Mouse (Mus musculus): ENCODE measurements around the gene Eomes.
A peak's percentile ranks its signal among the peaks of the same experiment; 100 is the strongest.

Gene Eomes

DNA sequence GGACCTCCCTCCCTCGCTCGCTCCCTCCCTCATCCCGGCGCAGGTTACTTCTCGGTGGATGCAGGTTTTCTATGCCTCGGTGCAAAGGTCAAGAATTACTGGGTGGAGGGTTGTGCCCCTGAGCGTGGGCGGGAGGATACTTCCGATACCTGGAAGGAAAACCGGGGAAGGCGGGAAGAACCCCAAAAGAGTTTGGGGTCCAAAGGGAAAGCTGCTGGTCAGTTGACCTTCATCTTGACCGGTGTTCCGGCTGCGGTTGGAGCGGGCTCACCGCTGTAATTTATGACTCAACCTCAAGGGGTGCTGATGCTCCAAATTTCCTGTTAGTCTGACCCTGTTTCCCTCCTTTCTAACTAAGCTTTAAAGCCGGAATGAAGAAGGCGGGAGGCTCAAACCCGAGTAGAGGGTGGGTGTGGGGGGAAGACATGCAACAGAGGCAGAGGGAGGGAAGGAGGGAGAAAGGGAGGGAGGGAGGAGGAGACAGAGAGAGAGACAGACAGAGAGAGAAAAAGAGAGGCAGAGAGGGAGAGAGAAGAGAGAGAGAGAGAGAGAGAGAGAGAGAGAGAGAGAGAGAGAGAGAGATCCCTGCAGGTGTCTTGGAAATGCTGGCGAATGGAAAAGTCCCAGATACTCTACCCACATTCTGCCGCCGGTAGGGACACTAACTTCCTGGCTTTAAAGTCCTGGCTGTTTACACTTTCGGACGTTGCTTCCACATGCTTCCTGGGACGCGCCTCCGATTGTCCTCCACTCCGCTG lies 10.3 kb downstream of the Eomes start:
- DNase-seq: peak; percentile 81

DNA sequence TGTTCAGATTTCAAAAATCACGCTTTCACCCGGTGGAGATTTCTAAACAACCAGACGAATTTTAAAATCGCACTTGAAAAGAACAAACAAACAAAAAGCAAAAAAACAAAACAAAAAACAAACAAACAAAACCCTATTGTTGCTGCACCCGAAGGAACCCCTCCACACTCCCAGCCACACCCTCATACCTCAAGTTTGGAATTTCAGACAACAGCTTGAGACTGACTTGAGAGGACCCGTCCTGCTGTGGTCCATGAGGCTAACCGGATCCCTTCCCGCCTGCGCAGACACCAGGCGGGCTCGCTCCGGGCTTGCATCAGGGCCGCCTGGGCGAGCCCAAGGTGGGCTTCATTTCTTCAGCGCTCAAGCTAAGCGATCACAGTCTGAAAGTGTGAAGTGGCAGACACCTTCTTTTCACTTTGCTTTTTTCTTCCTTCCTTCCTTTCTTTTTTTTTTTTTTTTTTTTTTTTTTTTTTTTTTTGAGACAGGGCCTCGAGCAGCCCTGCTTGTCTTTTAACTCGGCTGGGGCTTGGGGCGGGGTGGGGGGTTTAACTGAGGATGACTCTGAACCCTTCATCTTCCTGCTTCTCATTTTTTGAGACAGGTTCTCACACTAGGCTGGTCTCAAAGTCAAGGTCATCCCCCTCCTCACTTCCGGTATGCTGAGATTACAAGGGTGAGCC lies 11.0 kb downstream of the Eomes start:
- DNase-seq: no peak

DNA sequence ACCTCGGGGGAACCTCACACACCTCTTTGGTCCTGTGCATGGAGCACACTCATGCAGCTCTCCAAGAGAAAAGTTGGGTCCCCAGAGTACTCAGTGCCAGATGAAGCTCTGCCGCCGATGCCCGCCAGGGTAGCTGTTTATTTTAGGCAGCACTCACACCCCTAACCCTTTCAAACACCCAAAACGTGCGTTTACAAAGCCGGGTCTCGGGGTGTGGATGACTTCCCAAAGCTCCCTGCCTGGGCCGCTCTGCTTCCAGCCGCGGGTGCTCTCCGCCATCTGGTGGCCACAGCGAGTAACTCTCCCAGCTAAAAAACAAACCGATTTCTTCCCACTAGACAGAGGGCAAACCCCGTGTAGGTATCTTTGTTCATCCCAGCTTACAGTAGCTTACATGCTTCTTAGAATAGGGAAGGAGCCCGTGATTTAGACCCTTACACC lies 11.6 kb downstream of the Eomes start:
- DNase-seq: peak; percentile 84

DNA sequence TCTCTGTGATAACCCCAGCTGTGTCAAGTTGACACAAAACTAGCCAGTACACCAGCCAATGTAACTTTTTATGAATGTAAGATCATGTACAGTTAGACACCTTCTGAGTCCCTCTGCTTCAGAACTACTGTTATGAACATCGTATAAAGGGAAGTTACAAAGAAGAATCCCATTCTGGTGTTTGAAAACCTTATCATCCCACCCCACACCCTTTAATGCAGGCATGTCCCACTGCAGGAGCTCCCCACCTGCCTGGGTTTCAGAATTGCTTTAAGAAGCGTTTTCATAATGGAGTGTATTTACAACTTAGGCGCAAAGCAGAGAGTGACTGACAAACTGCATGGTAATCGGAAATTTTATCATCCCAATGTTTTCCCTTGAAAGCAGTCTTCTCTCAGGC lies 13.2 kb downstream of the Eomes start:
- no peak for DNase-seq

- DNase-seq: no peak
Measured at GRCm38 (mm10) chr9:118492932-118493698, 15.1 kb downstream of the Eomes start.

- DNase-seq: no peak
Measured at GRCm38 (mm10) chr9:118494106-118494505, 16.1 kb downstream of the Eomes start.

DNA sequence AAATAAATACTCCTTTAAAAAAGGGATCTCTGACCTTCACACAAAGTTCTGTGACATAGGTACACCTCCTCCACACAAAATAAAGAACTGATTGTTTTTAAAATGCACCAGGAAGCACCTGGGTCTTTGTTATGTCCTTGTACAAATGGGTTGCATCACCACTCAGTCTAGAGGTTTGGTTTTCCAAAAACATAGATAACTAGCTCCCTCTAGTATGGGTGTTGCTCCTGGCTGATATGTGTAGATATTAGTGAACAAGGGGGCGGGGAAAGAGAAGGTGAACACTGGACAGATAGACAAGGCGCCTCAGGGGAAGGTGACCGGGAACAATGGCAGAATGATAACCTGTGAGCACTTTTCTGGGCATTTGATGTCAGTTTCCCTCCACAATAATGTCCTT lies 17.9 kb downstream of the Eomes start:
- no peak for DNase-seq

GRCm38 (mm10) chr9:118496952-118497351 lies 18.9 kb downstream of the Eomes start:
- DNase-seq: no peak

DNA sequence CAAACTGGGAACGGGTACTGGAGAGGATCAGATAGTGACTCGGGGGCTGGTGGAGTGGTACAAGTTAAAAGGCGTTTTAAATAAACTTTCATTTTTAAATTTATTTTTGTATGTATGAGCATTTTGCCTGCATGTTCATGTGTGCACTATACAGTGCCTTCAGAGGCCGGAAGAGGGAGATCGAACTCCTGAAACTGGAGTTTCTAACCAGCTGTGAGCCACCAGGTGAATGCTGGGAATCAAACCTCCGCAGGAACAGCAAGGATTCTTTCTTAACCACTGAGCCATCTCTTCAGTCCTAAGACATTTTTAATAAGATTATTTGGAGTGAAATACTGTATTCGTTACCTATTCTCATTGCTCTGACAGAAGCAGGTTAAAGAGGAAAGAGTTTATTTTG lies 20.0 kb downstream of the Eomes start:
- no peak for DNase-seq

DNA sequence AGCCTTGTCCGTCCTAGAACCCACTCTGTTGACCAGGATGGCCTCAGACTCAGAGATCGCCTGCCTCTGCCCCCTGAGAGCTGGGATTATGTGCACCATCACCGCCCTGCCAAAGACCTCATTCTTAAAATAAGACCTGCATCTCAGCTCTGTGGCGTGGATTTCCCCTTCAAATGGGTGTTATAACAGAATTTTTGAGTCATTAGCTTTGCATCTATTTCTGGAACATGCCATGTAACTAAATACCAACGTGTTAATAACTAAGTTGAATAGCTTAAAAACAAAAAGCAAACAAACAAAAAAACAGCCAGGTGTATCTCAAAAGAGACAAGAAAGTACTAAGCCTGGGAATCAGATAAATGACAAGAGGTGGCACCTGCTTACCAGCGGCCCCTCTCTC lies 23.0 kb downstream of the Eomes start:
- no peak for DNase-seq

- no peak for DNase-seq
Measured at GRCm38 (mm10) chr9:118504656-118505055, 26.6 kb downstream of the Eomes start.

- DNase-seq: peak; percentile 88
Measured at GRCm38 (mm10) chr9:118506020-118506403, 28.0 kb downstream of the Eomes start, which contains the start of gene Golga4. TSS of gene Golga4 (plus strand) at chr9:118506267.

DNA sequence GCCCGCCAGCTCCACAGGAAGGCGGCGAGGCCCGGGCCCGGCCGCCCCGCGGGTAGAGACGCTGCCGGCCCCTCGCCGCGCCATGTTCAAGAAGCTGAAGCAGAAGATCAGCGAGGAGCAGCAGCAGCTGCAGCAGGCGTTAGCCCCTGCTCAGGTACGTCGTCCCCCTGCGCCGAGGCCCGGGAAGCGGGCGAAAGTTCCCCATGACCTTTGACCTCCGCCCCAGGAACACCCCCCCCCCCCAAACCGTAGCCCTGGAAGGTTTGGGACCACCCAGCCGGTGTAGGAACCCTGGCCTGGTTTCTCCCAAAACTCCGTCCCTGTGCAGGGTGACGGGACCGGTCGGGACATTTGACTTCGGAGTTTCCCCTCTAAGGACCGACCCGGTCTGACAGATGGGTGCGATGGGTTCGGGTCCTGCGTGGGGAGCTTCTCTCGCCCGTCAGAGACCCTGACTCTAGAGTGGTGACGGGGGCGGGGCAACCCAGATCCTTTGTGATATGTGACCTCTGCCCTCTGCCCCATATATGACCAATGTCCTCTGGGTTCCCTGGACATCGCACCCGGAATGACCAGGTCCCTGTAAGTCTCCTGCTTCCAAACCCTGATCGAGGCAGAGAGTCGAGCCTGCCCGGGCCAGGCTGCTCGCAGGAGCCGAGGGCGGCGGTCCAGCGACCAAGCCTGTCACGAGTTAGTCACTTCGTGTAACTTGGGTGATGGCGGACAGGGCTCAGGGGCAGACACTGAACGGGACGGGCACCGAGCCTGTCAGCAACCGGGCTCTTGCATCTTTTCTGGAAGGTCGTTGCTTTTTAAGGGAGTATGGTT lies 28.6 kb downstream of the Eomes start:
- DNase-seq: peak; percentile 62

- no peak for DNase-seq
Measured at GRCm38 (mm10) chr9:118507552-118507951, 29.5 kb downstream of the Eomes start.

GRCm38 (mm10) chr9:118508601-118509000 lies 30.6 kb downstream of the Eomes start:
- no peak for DNase-seq

GRCm38 (mm10) chr9:118510941-118511690 lies 33.1 kb downstream of the Eomes start:
- no peak for DNase-seq

DNA sequence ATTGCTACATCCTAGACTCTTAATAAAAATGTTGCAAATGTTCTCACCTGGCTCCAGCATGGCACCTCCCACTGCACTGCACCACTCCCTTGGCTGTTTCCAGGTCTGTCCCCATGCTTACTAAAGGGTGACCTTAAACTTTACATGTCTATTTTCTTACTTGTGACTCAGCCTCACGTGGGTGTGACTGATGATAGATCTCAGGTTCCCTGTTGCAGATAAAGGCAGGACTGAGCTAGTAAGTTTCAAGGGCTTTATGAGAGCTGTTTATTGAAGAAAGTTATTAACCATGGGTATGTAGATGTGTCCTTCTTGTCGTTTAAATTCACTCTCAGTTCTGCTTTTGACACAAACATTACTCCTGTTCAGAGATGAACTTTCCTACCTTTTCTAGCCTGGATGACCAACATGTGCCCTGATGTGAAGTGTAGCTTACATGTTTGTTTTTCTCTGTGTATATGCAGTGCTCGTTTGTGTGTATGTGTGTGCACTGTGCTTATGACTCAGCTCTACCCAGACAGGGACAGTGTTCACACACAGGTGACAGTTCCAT lies 34.7 kb downstream of the Eomes start:
- DNase-seq: no peak

- DNase-seq: no peak
Measured at GRCm38 (mm10) chr9:118515476-118515875, 37.5 kb downstream of the Eomes start.

DNA sequence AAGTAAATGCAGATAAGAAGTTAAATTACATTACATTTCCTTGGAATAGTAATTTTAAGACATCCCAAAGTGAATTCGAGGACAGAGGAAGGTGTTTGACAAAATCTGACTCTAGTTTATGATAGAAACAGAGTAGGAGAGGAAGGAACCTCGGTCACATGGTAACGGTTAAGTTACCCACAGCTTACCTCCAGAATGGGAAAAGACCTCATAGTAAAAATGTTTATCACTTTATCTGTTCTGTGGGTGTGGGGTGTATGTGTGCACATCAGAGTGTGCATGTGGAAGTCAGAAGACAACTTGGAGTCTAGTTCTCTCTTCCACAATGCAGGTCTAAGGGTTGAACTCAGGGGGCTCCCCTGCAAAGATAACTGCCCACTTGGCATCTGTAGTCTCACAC lies 38.1 kb downstream of the Eomes start:
- DNase-seq: no peak

DNA sequence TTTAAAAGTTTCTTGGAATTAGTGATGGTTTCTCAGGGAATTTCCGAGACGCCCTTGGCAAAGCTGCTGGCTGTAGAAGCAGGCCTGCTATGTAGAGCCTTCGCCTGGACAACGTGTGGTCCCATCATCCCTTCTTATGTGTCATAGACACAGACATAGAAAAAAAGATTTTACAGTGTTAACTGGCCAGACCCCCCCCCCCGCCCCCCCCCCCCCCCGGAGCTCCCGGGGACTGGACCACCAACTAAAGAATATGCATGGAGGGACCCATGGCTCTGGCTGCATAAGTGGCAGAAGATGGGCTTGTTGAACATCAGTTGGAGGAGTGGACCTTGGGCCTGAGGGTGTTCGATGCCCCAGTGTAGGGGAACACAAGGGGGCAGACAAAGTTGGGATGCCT lies 39.6 kb downstream of the Eomes start:
- DNase-seq: no peak

DNA sequence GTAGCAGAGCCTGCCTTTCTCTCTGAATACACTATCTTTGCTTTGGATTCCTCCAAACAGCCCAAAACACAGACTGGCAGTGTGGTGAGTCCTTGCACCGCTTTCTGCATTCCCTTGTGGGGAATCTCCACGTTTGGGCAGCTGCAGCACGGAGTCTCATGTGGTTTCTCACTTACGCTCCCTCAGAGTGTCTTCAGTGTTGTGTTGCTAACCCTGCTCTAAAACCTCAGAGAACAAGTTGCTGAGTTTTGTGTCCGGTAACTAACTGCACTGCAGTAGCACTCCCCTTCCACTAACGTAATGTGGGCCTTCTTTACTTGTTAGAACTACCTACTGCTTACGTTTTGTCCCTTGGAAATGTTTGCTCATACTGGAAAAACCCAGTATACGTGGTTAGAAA lies 41.1 kb downstream of the Eomes start:
- DNase-seq: no peak

DNA sequence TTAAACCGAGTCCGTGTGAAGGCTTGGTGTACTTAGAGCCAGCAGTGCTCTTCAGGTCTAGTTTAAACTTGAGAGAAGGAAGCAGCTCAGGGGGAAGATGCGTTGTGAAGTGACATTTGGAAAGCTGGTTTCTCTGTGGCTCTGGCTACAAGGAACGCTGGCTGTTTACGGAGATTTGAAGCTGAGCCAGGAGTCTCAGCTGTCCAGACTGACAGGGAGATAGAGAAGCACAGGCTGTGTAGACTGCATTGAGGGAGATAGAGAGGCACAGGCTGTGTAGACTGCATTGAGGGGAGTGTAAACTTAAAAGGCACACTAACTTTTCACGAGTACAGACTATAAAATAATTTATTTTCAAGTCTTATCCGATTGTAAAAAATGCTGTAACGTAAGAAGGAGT lies 42.0 kb downstream of the Eomes start:
- peak; percentile 39 for DNase-seq

Measured in cerebellum, adult 9-10 months (tissue).